Mouse (Mus musculus) spleen, adult 18-20 months (tissue): ENCODE results near the gene Vmn2r63.
"Not testable (repeated sequence)": the region's sequence is repeated elsewhere in the genome, so short reads cannot be mapped to it uniquely, and the experiment has no call there.

Source experiments
- DNase-seq, 2 experiments: peaks; one replicate each; pipeline ENCODE4 v3.0.0; 2022; ENCODE audit warnings: mixed read lengths in 2 of 2

Gene Vmn2r63

GRCm38 (mm10) chr7:42933722-42934121 is at the start of gene Vmn2r63:
Vmn2r63 (minus strand) TSS chr7:42933822.
- DNase-seq = not testable (repeated sequence)

- DNase-seq = no peak
Observed at GRCm38 (mm10) chr7:42980739-42981138, 47.1 kb upstream of the Vmn2r63 start.

- DNase-seq = peak; percentile 2 to 7
Observed at GRCm38 (mm10) chr7:42980098-42980497, 46.5 kb upstream of the Vmn2r63 start.

- DNase-seq = no peak
Observed at GRCm38 (mm10) chr7:42965246-42965645, 31.6 kb upstream of the Vmn2r63 start.

GRCm38 (mm10) chr7:42898067-42898466 is 35.6 kb downstream of the Vmn2r63 start:
- DNase-seq = not testable (repeated sequence)

- DNase-seq = no peak
Observed at GRCm38 (mm10) chr7:42878090-42878489, 55.5 kb downstream of the Vmn2r63 start.

- DNase-seq = not testable (repeated sequence)
Observed at GRCm38 (mm10) chr7:42866801-42867458, 66.7 kb downstream of the Vmn2r63 start, which contains the start of gene Gm2381. Gm2381 (minus strand) TSS chr7:42867234.
